Mouse (Mus musculus) erythroblast, embryonic 14.5 days (primary cell): Measurements from ENCODE around the gene St3gal3. TPM values are rescaled to one million over a fixed set of nuclear protein-coding genes. Genes with fewer than 3 reads are reported as not detected.

Experiments used
- H3K27me3 ChIP-seq: 2 replicates; pipeline ENCODE4 v1.6.1; 2012; ENCODE audit warnings: inconsistent platforms; ENCODE audit not compliant: control insufficient read depth
- H3K36me3 ChIP-seq: 2 replicates; pipeline ENCODE4 v1.6.1; 2012; ENCODE audit warnings: mild to moderate bottlenecking, inconsistent platforms; ENCODE audit not compliant: control insufficient read depth
- H3K4me1 ChIP-seq: 2 replicates; pipeline ENCODE4 v1.6.1; 2012; ENCODE audit warnings: inconsistent platforms; ENCODE audit not compliant: control insufficient read depth
- H3K4me3 ChIP-seq: replicated peaks from 2 replicates; pipeline ENCODE3; 2012; ENCODE audit warnings: moderate library complexity, mild to moderate bottlenecking, inconsistent platforms
- H3K9me3 ChIP-seq: 2 replicates; pipeline ENCODE4 v1.6.1; 2012; ENCODE audit warnings: low read length, inconsistent platforms, mixed read lengths; ENCODE audit not compliant: control insufficient read depth
- GATA1 ChIP-seq: IDR thresholded peaks from 2 replicates; pipeline ENCODE4 v1.6.1; 2012; ENCODE audit warnings: low read length, inconsistent platforms, mixed read lengths
- TAL1 ChIP-seq: IDR thresholded peaks from 3 replicates; pipeline ENCODE4 v1.6.1; 2012; ENCODE audit warnings: low read length, inconsistent platforms, mixed read lengths
- polyA plus RNA-seq: library from polyadenylated mRNA; stranded (reverse); fragments of >175 nt; gene quantifications from 2 replicates; pipeline ENCODE4 v1.2.3, GENCODE M21; 2012

Gene St3gal3
- 0.70 and 0.85 TPM in 2 replicates for polyA plus RNA-seq

GRCm38 (mm10) chr4:118134485-118135365 lies at the start of gene St3gal3:
Gene St3gal3 (minus strand): TSS chr4:118134914.
- no peaks in the 10 kb centered on the region for H3K9me3 ChIP-seq
- TF ChIP-seq TAL1 (no peak), GATA1 (no peak)
- no peaks in the 10 kb centered on the region for H3K27me3 ChIP-seq
- H3K4me3 ChIP-seq, result peak within 1 kb of the TSS; percentile 94
- peaks cover 33% of the 10 kb centered on the region for H3K36me3 ChIP-seq
- H3K4me1 ChIP-seq, result peaks cover 35% of the 10 kb centered on the region

GRCm38 (mm10) chr4:118180301-118181080 lies 45.8 kb upstream of the St3gal3 start:
- peaks cover 23% of the 10 kb centered on the region for H3K4me1 ChIP-seq
- no peaks in the 10 kb centered on the region for H3K27me3 ChIP-seq
- peaks cover 22% of the 10 kb centered on the region for H3K36me3 ChIP-seq
- H3K9me3 ChIP-seq, result no peaks in the 10 kb centered on the region
- TF ChIP-seq GATA1, result no peak
- no peak for TF ChIP-seq TAL1
- H3K4me3 ChIP-seq, result peak overlapping the region; percentile 90

GRCm38 (mm10) chr4:118179467-118180300 lies 45.0 kb upstream of the St3gal3 start, which contains the start of gene Kdm4a:
Gene Kdm4a (minus strand): TSS chr4:118180043.
- Histone ChIP-seq H3K9me3 (no peaks in the 10 kb centered on the region), H3K27me3 (no peaks in the 10 kb centered on the region), H3K4me1 (peaks cover 23% of the 10 kb centered on the region), H3K36me3 (peaks cover 30% of the 10 kb centered on the region), H3K4me3 (peak within 1 kb of the TSS; percentile 90)
- TF ChIP-seq TAL1, result no peak
- no peak for TF ChIP-seq GATA1

- Histone ChIP-seq H3K36me3 (peaks cover 36% of the 10 kb centered on the region), H3K4me1 (peaks cover 23% of the 10 kb centered on the region), H3K9me3 (no peaks in the 10 kb centered on the region), H3K4me3 (peak overlapping the region; percentile 90), H3K27me3 (no peaks in the 10 kb centered on the region)
- TF ChIP-seq TAL1 (no peak), GATA1 (no peak)
Observed at GRCm38 (mm10) chr4:118178952-118179466, 44.3 kb upstream of the St3gal3 start.

- H3K4me1 ChIP-seq, result no peaks in the 10 kb centered on the region
- H3K36me3 ChIP-seq, result peaks cover 98% of the 10 kb centered on the region
- H3K27me3 ChIP-seq, result no peaks in the 10 kb centered on the region
- no peak overlapping the region for H3K4me3 ChIP-seq
- H3K9me3 ChIP-seq, result no peaks in the 10 kb centered on the region
- TF ChIP-seq TAL1 (no peak), GATA1 (no peak)
Observed at GRCm38 (mm10) chr4:118172461-118172860, 37.7 kb upstream of the St3gal3 start.

GRCm38 (mm10) chr4:118171006-118171405 lies 36.3 kb upstream of the St3gal3 start:
- no peaks in the 10 kb centered on the region for H3K27me3 ChIP-seq
- H3K36me3 ChIP-seq, result peaks cover 98% of the 10 kb centered on the region
- no peak overlapping the region for H3K4me3 ChIP-seq
- no peaks in the 10 kb centered on the region for H3K9me3 ChIP-seq
- H3K4me1 ChIP-seq, result no peaks in the 10 kb centered on the region
- TF ChIP-seq GATA1, result no peak
- TF ChIP-seq TAL1, result no peak

- Histone ChIP-seq H3K36me3 (peaks cover 96% of the 10 kb centered on the region), H3K4me3 (no peak overlapping the region), H3K9me3 (no peaks in the 10 kb centered on the region; the same call in 1 of the 2 replicates), H3K27me3 (no peaks in the 10 kb centered on the region), H3K4me1 (no peaks in the 10 kb centered on the region)
- TF ChIP-seq TAL1 (no peak), GATA1 (no peak)
Observed at GRCm38 (mm10) chr4:118162123-118162522, 27.4 kb upstream of the St3gal3 start.

- no peaks in the 10 kb centered on the region; the same call in 1 of the 2 replicates for H3K9me3 ChIP-seq
- peaks cover 97% of the 10 kb centered on the region for H3K36me3 ChIP-seq
- no peaks in the 10 kb centered on the region for H3K27me3 ChIP-seq
- no peak overlapping the region for H3K4me3 ChIP-seq
- H3K4me1 ChIP-seq, result no peaks in the 10 kb centered on the region
- TF ChIP-seq GATA1 (no peak), TAL1 (no peak)
Observed at GRCm38 (mm10) chr4:118157666-118158065, 23.0 kb upstream of the St3gal3 start.
